Mouse (Mus musculus) cerebellum, adult 2 months (tissue): ENCODE results near the gene Ssbp3.

ENCODE experiments used
- CTCF ChIP-seq: fragments of 200-500 bp; IDR thresholded peaks from 2 replicates; pipeline ENCODE4 v1.5.1; 2011; ENCODE audit warnings: low read depth, mild to moderate bottlenecking, control low read depth, low read length, moderate library complexity, borderline replicate concordance; ENCODE audit not compliant: insufficient read depth
- POLR2A ChIP-seq: fragments of 200-500 bp; IDR thresholded peaks from 2 replicates; pipeline ENCODE4 v1.6.1; 2011; ENCODE audit warnings: low read length, control low read depth, borderline replicate concordance; ENCODE audit not compliant: insufficient read depth

DNA sequence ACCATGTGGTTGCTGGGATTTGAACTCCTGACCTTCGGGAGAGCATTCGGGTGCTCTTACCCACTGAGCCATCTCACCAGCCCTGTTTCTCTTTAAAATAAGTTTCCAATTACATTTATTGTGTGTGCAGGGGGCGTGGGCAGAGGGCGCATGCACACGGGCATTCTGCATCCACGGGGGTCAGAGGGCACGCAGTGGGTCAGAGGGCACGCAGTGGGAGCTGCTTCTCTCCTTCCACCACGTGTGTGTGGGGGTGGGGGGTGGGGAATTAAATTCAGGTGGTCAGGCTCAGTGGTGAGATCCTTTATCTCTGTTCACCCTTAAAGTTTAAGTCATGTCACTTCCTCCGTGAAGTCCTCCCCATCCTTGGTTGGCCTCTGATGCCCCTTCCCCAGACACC lies 187.9 kb downstream of the Ssbp3 start:
- TF ChIP-seq CTCF (no peak), POLR2A (no peak)
